Mouse (Mus musculus): ENCODE results near the gene Ceacam19. TPM values are rescaled to one million over a fixed set of nuclear protein-coding genes. Genes with fewer than 3 reads are reported as not detected.

Ceacam19 gene
- total RNA-seq, 2 experiments from 2014 or later, result not detected

- DNase-seq (ENCODE audit: low spot score in 2 of 2), result peak; percentile 64 to 69
Measured at GRCm38 (mm10) chr7:19889881-19890280, 2.1 kb upstream of the Ceacam19 start.

- no peak for DNase-seq (ENCODE audit: low spot score in 2 of 2)
Measured at GRCm38 (mm10) chr7:19880754-19881153, 7.0 kb downstream of the Ceacam19 start.

- no peak for DNase-seq (ENCODE audit: low spot score in 2 of 2)
Measured at GRCm38 (mm10) chr7:19876781-19877425, 10.9 kb downstream of the Ceacam19 start.

GRCm38 (mm10) chr7:19875948-19876682 lies 11.7 kb downstream of the Ceacam19 start:
- no peak for DNase-seq (ENCODE audit: low spot score in 2 of 2)

GRCm38 (mm10) chr7:19871943-19872601 lies 15.7 kb downstream of the Ceacam19 start:
- no peak for DNase-seq (ENCODE audit: low spot score in 2 of 2)

GRCm38 (mm10) chr7:19871137-19871621 lies 16.6 kb downstream of the Ceacam19 start:
- no peak for DNase-seq (ENCODE audit: low spot score in 2 of 2)

- DNase-seq (ENCODE audit: low spot score in 2 of 2), result no peak
Measured at GRCm38 (mm10) chr7:19867751-19868399, 19.9 kb downstream of the Ceacam19 start.

- DNase-seq (ENCODE audit: low spot score in 2 of 2), result no peak
Measured at GRCm38 (mm10) chr7:19866490-19866889, 21.3 kb downstream of the Ceacam19 start.

GRCm38 (mm10) chr7:19865246-19866036 lies 22.3 kb downstream of the Ceacam19 start:
- no peak for DNase-seq (ENCODE audit: low spot score in 2 of 2)

- no peak for DNase-seq (ENCODE audit: low spot score in 2 of 2)
Measured at GRCm38 (mm10) chr7:19864241-19864640, 23.5 kb downstream of the Ceacam19 start.

- no peak for DNase-seq (ENCODE audit: low spot score in 2 of 2)
Measured at GRCm38 (mm10) chr7:19861199-19861598, 26.6 kb downstream of the Ceacam19 start, which contains the start of gene Ceacam16. TSS of gene Ceacam16 (minus strand) at chr7:19861299.

- DNase-seq (ENCODE audit: low spot score in 2 of 2), result no peak
Measured at GRCm38 (mm10) chr7:19859740-19860139, 28.0 kb downstream of the Ceacam19 start.

- DNase-seq (ENCODE audit: low spot score in 2 of 2), result no peak
Measured at GRCm38 (mm10) chr7:19856283-19856682, 31.5 kb downstream of the Ceacam19 start.

- no peak for DNase-seq (ENCODE audit: low spot score in 2 of 2)
Measured at GRCm38 (mm10) chr7:19855663-19856062, 32.1 kb downstream of the Ceacam19 start.

- no peak for DNase-seq (ENCODE audit: low spot score in 2 of 2)
Measured at GRCm38 (mm10) chr7:19853526-19853925, 34.2 kb downstream of the Ceacam19 start.

- DNase-seq (ENCODE audit: low spot score in 2 of 2), result no peak
Measured at GRCm38 (mm10) chr7:19851858-19852570, 35.8 kb downstream of the Ceacam19 start, which contains the start of gene Gm19345. TSS of gene Gm19345 (plus strand) at chr7:19852003.

- DNase-seq (ENCODE audit: low spot score in 2 of 2), result no peak
Measured at GRCm38 (mm10) chr7:19844521-19845171, 43.1 kb downstream of the Ceacam19 start.

GRCm38 (mm10) chr7:19843561-19843960 lies 44.2 kb downstream of the Ceacam19 start:
- peak; percentile 75 to 82 for DNase-seq (ENCODE audit: low spot score in 2 of 2)

GRCm38 (mm10) chr7:19842885-19843504 lies 44.8 kb downstream of the Ceacam19 start:
- no peak for DNase-seq (ENCODE audit: low spot score in 2 of 2)

Measured in adrenal gland, adult 18-20 months (tissue).